Mouse (Mus musculus): ENCODE results near the gene Mllt1. TPM values are rescaled to one million over a fixed set of nuclear protein-coding genes. Genes with fewer than 3 reads are reported as not detected.

Gene Mllt1
- polyA plus RNA-seq, 1 experiment from 2014 or later = 64.3 TPM

GRCm38 (mm10) chr17:56843678-56844077, 91.5 kb downstream of the Mllt1 start:
- H3K27ac ChIP-seq (replicated peaks; ENCODE audit: low read depth, low read length) = no peak overlapping the region
- no peak overlapping the region for H3K9ac ChIP-seq (replicated peaks; ENCODE audit: low read length)
- no peak for ATAC-seq (ENCODE audit: low FRiP score, low TSS enrichment)
- no peaks in the 10 kb centered on the region for H3K4me1 ChIP-seq (ENCODE audit: control insufficient read depth, insufficient read depth, low read length)
- H3K4me3 ChIP-seq (replicated peaks; ENCODE audit: low read depth, low read length) = no peak overlapping the region
- 85% methylated on average over 5 of the region's 5 CpGs for WGBS
- no peak for DNase-seq
- no peaks in the 10 kb centered on the region for H3K9me3 ChIP-seq (ENCODE audit: control insufficient read depth, low read length)
- no peaks in the 10 kb centered on the region for H3K27me3 ChIP-seq (ENCODE audit: control insufficient read depth, insufficient read depth, low read length)
- no peak overlapping the region for H3K4me2 ChIP-seq (ENCODE audit: low read length)
- no peaks in the 10 kb centered on the region for H3K36me3 ChIP-seq (ENCODE audit: control insufficient read depth, insufficient read depth, low read length)

Other genes starting within 250 kb of the Mllt1 start
- gene Ndufa11, start 217.6 kb downstream of the Mllt1 start, polyA plus RNA-seq (2014; fragmentation: Nextera tagmentation; extraction: Ambion mirVana) = 478 and 643 TPM in 2 replicates
- 17.6 and 18.5 TPM in 2 replicates for gene Vmac, start 217.4 kb downstream of the Mllt1 start, polyA plus RNA-seq (2014; fragmentation: Nextera tagmentation; extraction: Ambion mirVana)
- gene Nrtn, start 177.9 kb downstream of the Mllt1 start, polyA plus RNA-seq (2014; fragmentation: Nextera tagmentation; extraction: Ambion mirVana) = 4.4 and 7.3 TPM in 2 replicates
- gene Dus3l, start 170.7 kb downstream of the Mllt1 start, polyA plus RNA-seq (2014; fragmentation: Nextera tagmentation; extraction: Ambion mirVana) = 72.8 and 73.7 TPM in 2 replicates
- gene Prr22, start 165.2 kb downstream of the Mllt1 start, polyA plus RNA-seq (2014; fragmentation: Nextera tagmentation; extraction: Ambion mirVana) = 0.63 and 0.78 TPM in 2 replicates
- gene Rfx2, start 104.4 kb downstream of the Mllt1 start, polyA plus RNA-seq (2014; fragmentation: Nextera tagmentation; extraction: Ambion mirVana) = 2.2 and 4.1 TPM in 2 replicates
- gene Acsbg2, start 61.0 kb downstream of the Mllt1 start, polyA plus RNA-seq (2014; fragmentation: Nextera tagmentation; extraction: Ambion mirVana) = not detected in 2 replicates
- 0.18 and 0.36 TPM in 2 replicates for gene 1700061G19Rik, start 59.9 kb downstream of the Mllt1 start, polyA plus RNA-seq (2014; fragmentation: Nextera tagmentation; extraction: Ambion mirVana)
- gene Acer1, start 46.7 kb upstream of the Mllt1 start, polyA plus RNA-seq (2014; fragmentation: Nextera tagmentation; extraction: Ambion mirVana) = not detected in 2 replicates
- 172 and 201 TPM in 2 replicates for gene Clpp, start 54.9 kb upstream of the Mllt1 start, polyA plus RNA-seq (2014; fragmentation: Nextera tagmentation; extraction: Ambion mirVana)
- 45.7 and 55.8 TPM in 2 replicates for gene Alkbh7, start 61.9 kb upstream of the Mllt1 start, polyA plus RNA-seq (2014; fragmentation: Nextera tagmentation; extraction: Ambion mirVana)
- gene Pspn, start 64.6 kb upstream of the Mllt1 start, polyA plus RNA-seq (2014; fragmentation: Nextera tagmentation; extraction: Ambion mirVana) = not detected in 2 replicates
- gene Gtf2f1, start 75.9 kb upstream of the Mllt1 start, polyA plus RNA-seq (2014; fragmentation: Nextera tagmentation; extraction: Ambion mirVana) = 61.3 and 63.7 TPM in 2 replicates
- gene Gm17949, start 76.1 kb upstream of the Mllt1 start, polyA plus RNA-seq (2014; fragmentation: Nextera tagmentation; extraction: Ambion mirVana) = 0.24 and 0.42 TPM in 2 replicates
- gene Khsrp, start 96.1 kb upstream of the Mllt1 start, polyA plus RNA-seq (2014; fragmentation: Nextera tagmentation; extraction: Ambion mirVana) = 37.5 and 41.7 TPM in 2 replicates
- not detected in 2 replicates for gene Slc25a41, start 106.2 kb upstream of the Mllt1 start, polyA plus RNA-seq (2014; fragmentation: Nextera tagmentation; extraction: Ambion mirVana)
- 1.2 and 1.7 TPM in 2 replicates for gene Crb3, start 123.7 kb upstream of the Mllt1 start, polyA plus RNA-seq (2014; fragmentation: Nextera tagmentation; extraction: Ambion mirVana)
- gene Slc25a23, start 124.4 kb upstream of the Mllt1 start, polyA plus RNA-seq (2014; fragmentation: Nextera tagmentation; extraction: Ambion mirVana) = 31.6 and 32.9 TPM in 2 replicates
- gene Dennd1c, start 143.1 kb upstream of the Mllt1 start, polyA plus RNA-seq (2014; fragmentation: Nextera tagmentation; extraction: Ambion mirVana) = 3.3 and 3.4 TPM in 2 replicates
- gene Tubb4a, start 152.4 kb upstream of the Mllt1 start, polyA plus RNA-seq (2014; fragmentation: Nextera tagmentation; extraction: Ambion mirVana) = 324 and 344 TPM in 2 replicates
- gene Tnfsf9, start 169.9 kb upstream of the Mllt1 start, polyA plus RNA-seq (2014; fragmentation: Nextera tagmentation; extraction: Ambion mirVana) = 5.2 and 6.7 TPM in 2 replicates
- gene Cd70, start 214.4 kb upstream of the Mllt1 start, polyA plus RNA-seq (2014; fragmentation: Nextera tagmentation; extraction: Ambion mirVana) = 1.1 and 1.4 TPM in 2 replicates

Data from midbrain, embryonic 14.5 days (tissue).